Mouse (Mus musculus): ENCODE results near the gene Gm20481. TPM values are rescaled to one million over a fixed set of nuclear protein-coding genes. Genes with fewer than 3 reads are reported as not detected.

Gm20481 gene
- polyA plus RNA-seq, 1 experiment from 2014 or later = 1.2 TPM

- no peak for TF ChIP-seq CTCF (IDR thresholded peaks at IDR 0.05)
- no peaks in the 10 kb centered on the region for H3K27me3 ChIP-seq
- no peak for ATAC-seq
- in situ Hi-C loops (cut with MboI; ENCODE audit: low pct_unique_long_range_greater_than_20kb) = loop anchor here (10.0 kb wide), 1 partner anchor 218 kb away; the partner anchor contains the start of genes Atp6v1g2 and Nfkbil1
- CTCF ChIA-PET = no interaction called here
- POLR2A ChIA-PET = interaction anchor here (1.5 kb wide), 1 partner anchor 94 kb away, joined by 4 read pairs; no protein-coding TSS in a partner anchor
- DNase-seq (ENCODE audit: low read depth, low spot score) = no peak
These were observed 46.7 kb downstream of the Gm20481 start, which contains the start of gene Vwa7 for GRCm38 (mm10) chr17:35016376-35016775. Gene Vwa7 (plus strand): TSS chr17:35016579.

- no peaks in the 10 kb centered on the region for H3K27me3 ChIP-seq
- CTCF ChIA-PET = interaction anchor here (1.4 kb wide), 1 partner anchor 89 kb away, joined by 4 read pairs; no protein-coding TSS in a partner anchor
- no peak for DNase-seq (ENCODE audit: low read depth, low spot score)
- POLR2A ChIA-PET = interaction anchor here (1.5 kb wide), 1 partner anchor 94 kb away, joined by 4 read pairs; no protein-coding TSS in a partner anchor
- no peak for TF ChIP-seq CTCF (IDR thresholded peaks at IDR 0.05)
- in situ Hi-C loops (cut with MboI; ENCODE audit: low pct_unique_long_range_greater_than_20kb) = loop anchor here (10.0 kb wide), 1 partner anchor 218 kb away; the partner anchor contains the start of genes Atp6v1g2 and Nfkbil1
- no peak for ATAC-seq
These were observed 47.3 kb downstream of the Gm20481 start for GRCm38 (mm10) chr17:35016791-35017705.

GRCm38 (mm10) chr17:35017706-35018030 lies 48.0 kb downstream of the Gm20481 start:
- DNase-seq (ENCODE audit: low read depth, low spot score) (no peak), ATAC-seq (no peak)
- ChIA-PET POLR2A (interaction anchor here (1.0 to 1.5 kb wide), 3 partner anchors 17 to 103 kb away, joined by 3 to 4 read pairs (median 3); partner anchors contain the start of gene Gpank1), CTCF (interaction anchor here (1.4 kb wide), 1 partner anchor 89 kb away, joined by 4 read pairs; no protein-coding TSS in a partner anchor)
- TF ChIP-seq CTCF (IDR thresholded peaks at IDR 0.05) = no peak
- in situ Hi-C loops (cut with MboI; ENCODE audit: low pct_unique_long_range_greater_than_20kb) = loop anchor here (10.0 kb wide), 1 partner anchor 217 kb away; the partner anchor contains the start of genes Atp6v1g2 and Nfkbil1
- H3K27me3 ChIP-seq = no peaks in the 10 kb centered on the region

- in situ Hi-C loops (cut with MboI; ENCODE audit: low pct_unique_long_range_greater_than_20kb) = loop anchor here (10.0 kb wide), 1 partner anchor 217 kb away; the partner anchor contains the start of genes Atp6v1g2 and Nfkbil1
- POLR2A ChIA-PET = interaction anchor here (1.0 to 1.6 kb wide), 3 partner anchors 18 to 103 kb away, joined by 3 read pairs; partner anchors contain the start of gene Gpank1
These were observed 48.5 kb downstream of the Gm20481 start for GRCm38 (mm10) chr17:35018171-35018570.

GRCm38 (mm10) chr17:35019894-35020293 lies 50.2 kb downstream of the Gm20481 start:
- POLR2A ChIA-PET = interaction anchor here (2.2 kb wide), 1 partner anchor 39 kb away, joined by 9 read pairs; the partner anchor contains the start of gene Ddah2
- no peak for DNase-seq (ENCODE audit: low read depth, low spot score)
- in situ Hi-C loops (cut with MboI; ENCODE audit: low pct_unique_long_range_greater_than_20kb) = loop anchor here (5.0 to 10.0 kb wide), 3 partner anchors 42 to 215 kb away; partner anchors contain the start of genes Atp6v1g2 and Nfkbil1

More at GRCm38 (mm10) chr17:35018171-35018570, 48.5 kb downstream of the Gm20481 start:
- DNase-seq (ENCODE audit: low read depth, low spot score) = no peak
- no peak for TF ChIP-seq CTCF (IDR thresholded peaks at IDR 0.05)
- no peaks in the 10 kb centered on the region for H3K27me3 ChIP-seq
- CTCF ChIA-PET = interaction anchor here (1.4 kb wide), 1 partner anchor 88 kb away, joined by 4 read pairs; no protein-coding TSS in a partner anchor
- ATAC-seq = no peak

GRCm38 (mm10) chr17:35020551-35020950 lies 50.8 kb downstream of the Gm20481 start:
- ATAC-seq = no peak
- in situ Hi-C loops (cut with MboI; ENCODE audit: low pct_unique_long_range_greater_than_20kb) = loop anchor here (5.0 kb wide), 2 partner anchors 42 to 92 kb away; no protein-coding TSS in a partner anchor
- ChIA-PET POLR2A (interaction anchor here (2.1 to 2.2 kb wide), 2 partner anchors 31 to 39 kb away, joined by 9 read pairs; partner anchors contain the start of gene Ddah2), CTCF (interaction anchor here (0.7 to 2.7 kb wide), 14 partner anchors 15 to 87 kb away, joined by 3 to 12 read pairs (median 4); partner anchors contain the start of genes Clic1, Ly6g6e and Ly6g6f)
- no peaks in the 10 kb centered on the region for H3K27me3 ChIP-seq
- no peak for TF ChIP-seq CTCF (IDR thresholded peaks at IDR 0.05)
- DNase-seq (ENCODE audit: low read depth, low spot score) = no peak

More at GRCm38 (mm10) chr17:35019894-35020293, 50.2 kb downstream of the Gm20481 start:
- no peak for ATAC-seq
- no peaks in the 10 kb centered on the region for H3K27me3 ChIP-seq
- TF ChIP-seq CTCF (IDR thresholded peaks at IDR 0.05) = no peak
- CTCF ChIA-PET = interaction anchor here (0.9 to 2.0 kb wide), 4 partner anchors 8 to 87 kb away, joined by 3 to 8 read pairs (median 3); partner anchors contain the start of gene Sapcd1

- POLR2A ChIA-PET = interaction anchor here (0.6 to 2.2 kb wide), 7 partner anchors 25 to 100 kb away, joined by 3 to 9 read pairs (median 3); partner anchors contain the start of genes Clic1, Ddah2 and Gpank1
- in situ Hi-C loops (cut with MboI; ENCODE audit: low pct_unique_long_range_greater_than_20kb) = loop anchor here (5.0 kb wide), 2 partner anchors 41 to 91 kb away; no protein-coding TSS in a partner anchor
- H3K27me3 ChIP-seq = no peaks in the 10 kb centered on the region
- CTCF ChIA-PET = interaction anchor here (0.7 to 2.7 kb wide), 19 partner anchors 14 to 100 kb away, joined by 3 to 12 read pairs (median 4); partner anchors contain the start of genes Clic1, Gpank1, Ly6g6e and Ly6g6f
- DNase-seq (ENCODE audit: low read depth, low spot score) = no peak
- ATAC-seq = no peak
- TF ChIP-seq CTCF (IDR thresholded peaks at IDR 0.05) = no peak
These were observed 51.6 kb downstream of the Gm20481 start for GRCm38 (mm10) chr17:35021163-35021808.

Other genes starting within 250 kb of the Gm20481 start
- 1.1 TPM for gene C4b, start 226.0 kb upstream of the Gm20481 start, polyA plus RNA-seq (2021)
- gene Cyp21a1, start 165.4 kb upstream of the Gm20481 start, polyA plus RNA-seq (2021) = not detected
- gene Stk19, start 133.0 kb upstream of the Gm20481 start, polyA plus RNA-seq (2021) = 50.8 TPM
- gene Dxo, start 132.9 kb upstream of the Gm20481 start, polyA plus RNA-seq (2021) = 34.4 TPM
- gene Skiv2l, start 119.7 kb upstream of the Gm20481 start, polyA plus RNA-seq (2021) = 69.3 TPM
- gene Nelfe, start 119.5 kb upstream of the Gm20481 start, polyA plus RNA-seq (2021) = 73.2 TPM
- 3.1 TPM for gene Cfb, start 107.4 kb upstream of the Gm20481 start, polyA plus RNA-seq (2021)
- 33.5 TPM for gene Zbtb12, start 90.4 kb upstream of the Gm20481 start, polyA plus RNA-seq (2021)
- gene Gm20547, start 87.9 kb upstream of the Gm20481 start, polyA plus RNA-seq (2021) = not detected
- gene C2, start 71.6 kb upstream of the Gm20481 start, polyA plus RNA-seq (2021) = 0.65 TPM
- 200 TPM for gene Ehmt2, start 71.4 kb upstream of the Gm20481 start, polyA plus RNA-seq (2021)
- gene Slc44a4, start 55.4 kb upstream of the Gm20481 start, polyA plus RNA-seq (2021) = 0.37 TPM
- gene Neu1, start 38.7 kb upstream of the Gm20481 start, polyA plus RNA-seq (2021) = 75.4 TPM
- gene Hspa1b, start 10.7 kb upstream of the Gm20481 start, polyA plus RNA-seq (2021) = 47.3 TPM
- gene Hspa1a, start 2.2 kb downstream of the Gm20481 start, polyA plus RNA-seq (2021) = 9.2 TPM
- gene Hspa1l, start 2.8 kb downstream of the Gm20481 start, polyA plus RNA-seq (2021) = 1.9 TPM
- gene Lsm2, start 11.9 kb downstream of the Gm20481 start, polyA plus RNA-seq (2021) = 64.4 TPM
- 123 TPM for gene Vars, start 31.1 kb downstream of the Gm20481 start, polyA plus RNA-seq (2021)
- 1.2 TPM for gene Vwa7, start 46.7 kb downstream of the Gm20481 start, polyA plus RNA-seq (2021)
- gene Sapcd1, start 58.1 kb downstream of the Gm20481 start, polyA plus RNA-seq (2021) = 0.64 TPM
- gene Msh5, start 76.8 kb downstream of the Gm20481 start, polyA plus RNA-seq (2021) = 2.9 TPM
- 671 TPM for gene Clic1, start 80.1 kb downstream of the Gm20481 start, polyA plus RNA-seq (2021)
- gene Ddah2, start 89.1 kb downstream of the Gm20481 start, polyA plus RNA-seq (2021) = 198 TPM
- not detected for gene Ly6g6c, start 95.5 kb downstream of the Gm20481 start, polyA plus RNA-seq (2021)
- not detected for gene Mpig6b, start 96.3 kb downstream of the Gm20481 start, polyA plus RNA-seq (2021)
- not detected for gene Ly6g6e, start 107.0 kb downstream of the Gm20481 start, polyA plus RNA-seq (2021)
- 0.19 TPM for gene Ly6g6d, start 108.2 kb downstream of the Gm20481 start, polyA plus RNA-seq (2021)
- gene Ly6g6f, start 115.7 kb downstream of the Gm20481 start, polyA plus RNA-seq (2021) = not detected
- 77.3 TPM for gene Abhd16a, start 119.4 kb downstream of the Gm20481 start, polyA plus RNA-seq (2021)
- not detected for gene Ly6g5c, start 138.4 kb downstream of the Gm20481 start, polyA plus RNA-seq (2021)
- 0.27 TPM for gene Ly6g5b, start 145.5 kb downstream of the Gm20481 start, polyA plus RNA-seq (2021)
- gene Gpank1, start 151.5 kb downstream of the Gm20481 start, polyA plus RNA-seq (2021) = 28.4 TPM
- gene Csnk2b, start 152.1 kb downstream of the Gm20481 start, polyA plus RNA-seq (2021) = 254 TPM
- gene D17H6S53E, start 156.5 kb downstream of the Gm20481 start, polyA plus RNA-seq (2021) = 29.3 TPM
- 0.15 TPM for gene Apom, start 162.1 kb downstream of the Gm20481 start, polyA plus RNA-seq (2021)
- 283 TPM for gene Bag6, start 165.3 kb downstream of the Gm20481 start, polyA plus RNA-seq (2021)
- gene Prrc2a, start 195.0 kb downstream of the Gm20481 start, polyA plus RNA-seq (2021) = 300 TPM
- gene Aif1, start 206.2 kb downstream of the Gm20481 start, polyA plus RNA-seq (2021) = 0.14 TPM
- gene Lst1, start 218.5 kb downstream of the Gm20481 start, polyA plus RNA-seq (2021) = not detected
- not detected for gene Ltb, start 224.5 kb downstream of the Gm20481 start, polyA plus RNA-seq (2021)
- gene Tnf, start 232.1 kb downstream of the Gm20481 start, polyA plus RNA-seq (2021) = not detected
- gene Lta, start 235.4 kb downstream of the Gm20481 start, polyA plus RNA-seq (2021) = 0.14 TPM

All from Patski (cell line).